Mouse (Mus musculus) embryonic stem cell, embryonic (primary cell): ENCODE results near the gene Adam15.

Experiments
- CTCF ChIA-PET, 4 experiments: fragments of 300-600 bp in 2 of 4; fragments of 350-600 bp in 2 of 4; sonication (Branson Sonifier 250); formaldehyde crosslinking; loops; one replicate each; lab custom pipeline; 2022; ENCODE audit warnings: inconsistent platforms in 2 of 4; lab: Charles Lee
- POLR2A ChIA-PET, 4 experiments: fragments of 300-600 bp in 2 of 4; fragments of 350-600 bp in 2 of 4; sonication (Branson Sonifier 250); formaldehyde crosslinking; loops; one replicate each; lab custom pipeline; 2022; ENCODE audit warnings: antibody characterized with exemption in 4 of 4, inconsistent platforms in 1 of 4; lab: Charles Lee

The Adam15 gene

GRCm38 (mm10) chr3:89379388-89380131, 29.8 kb upstream of the Adam15 start:
- ChIA-PET CTCF (interaction anchor here (0.5 to 6.4 kb wide), 14 partner anchors 12 to 409 kb away, joined by 3 to 148 read pairs (median 5); partner anchors contain the start of genes Pmvk (in 1 of the 4), Thbs3 (in 1 of the 4) and Zbtb7b (in 1 of the 4)), POLR2A (interaction anchor here in 3 of 4 experiments (0.7 to 13.6 kb wide), 24 partner anchors 9 to 153 kb away, joined by 3 to 189 read pairs (median 6); partner anchors contain the start of genes Cks1b (in 3 of the 3), Shc1 (in 3 of the 3), Adam15 (in 2 of the 3) and Zbtb7b (in 2 of the 3))

GRCm38 (mm10) chr3:89378394-89379067, 28.7 kb upstream of the Adam15 start:
- ChIA-PET CTCF (interaction anchor here (0.5 to 6.4 kb wide), 149 partner anchors 8 to 1433 kb away, joined by 3 to 148 read pairs (median 5); partner anchors contain the start of genes Adam15 (in 3 of the 4), Dcst1 (in 2 of the 4), Krtcap2 (in 2 of the 4) and Pmvk (in 2 of the 4)), POLR2A (interaction anchor here (0.6 to 13.6 kb wide), 57 partner anchors 8 to 1496 kb away, joined by 3 to 189 read pairs (median 4); partner anchors contain the start of genes Cks1b (in 3 of the 4), Shc1 (in 3 of the 4), Zbtb7b (in 3 of the 4) and Pbxip1 (in 2 of the 4))

GRCm38 (mm10) chr3:89377831-89378230, 28.0 kb upstream of the Adam15 start:
- POLR2A ChIA-PET: interaction anchor here (0.6 to 13.6 kb wide), 50 partner anchors 9 to 1496 kb away, joined by 3 to 189 read pairs (median 4); partner anchors contain the start of genes Cks1b (in 3 of the 4), Shc1 (in 3 of the 4), Zbtb7b (in 3 of the 4) and Pbxip1 (in 2 of the 4)

GRCm38 (mm10) chr3:89373581-89374231, 23.9 kb upstream of the Adam15 start:
- ChIA-PET CTCF (interaction anchor here (0.5 to 1.7 kb wide), 12 partner anchors 9 to 224 kb away, joined by 3 to 20 read pairs (median 4); no protein-coding TSS in a partner anchor), POLR2A (interaction anchor here (0.6 to 2.7 kb wide), 34 partner anchors 8 to 148 kb away, joined by 3 to 12 read pairs (median 4); partner anchors contain the start of genes Pbxip1 (in 3 of the 4), Dcst1 (in 2 of the 4), Adam15 (in 1 of the 4) and Flad1 (in 1 of the 4))

More at GRCm38 (mm10) chr3:89377831-89378230, 28.0 kb upstream of the Adam15 start:
- CTCF ChIA-PET: interaction anchor here (0.5 to 6.4 kb wide), 129 partner anchors 9 to 1432 kb away, joined by 3 to 148 read pairs (median 5); partner anchors contain the start of genes Adam15 (in 3 of the 4), Dcst1 (in 2 of the 4), Krtcap2 (in 2 of the 4) and Pmvk (in 2 of the 4)

- POLR2A ChIA-PET: interaction anchor here in 3 of 4 experiments (0.5 to 3.0 kb wide), 12 partner anchors 11 to 791 kb away, joined by 3 to 19 read pairs (median 4); partner anchors contain the start of genes Adam15 (in 2 of the 3), Efna3 (in 1 of the 3) and Pbxip1 (in 1 of the 3)
- CTCF ChIA-PET: interaction anchor here in 2 of 4 experiments (0.8 to 1.8 kb wide), 3 partner anchors 11 to 114 kb away, joined by 3 to 7 read pairs (median 3); no protein-coding TSS in a partner anchor
Observed at GRCm38 (mm10) chr3:89367338-89367737, 17.5 kb upstream of the Adam15 start.

- ChIA-PET CTCF (interaction anchor here (0.6 to 1.7 kb wide), 11 partner anchors 11 to 84 kb away, joined by 3 to 7 read pairs (median 3); partner anchors contain the start of gene Adam15 (in 2 of the 4)), POLR2A (interaction anchor here (0.6 to 3.0 kb wide), 26 partner anchors 8 to 544 kb away, joined by 3 to 19 read pairs (median 4); partner anchors contain the start of genes Adam15 (in 3 of the 4), Cks1b (in 1 of the 4), Hcn3 (in 1 of the 4) and Pbxip1 (in 1 of the 4))
Observed at GRCm38 (mm10) chr3:89365486-89366414, 16.0 kb upstream of the Adam15 start.

GRCm38 (mm10) chr3:89365153-89365485, 15.3 kb upstream of the Adam15 start, which contains the start of gene Dcst1:
Gene Dcst1, minus strand, starts transcription at chr3:89365253.
- CTCF ChIA-PET: interaction anchor here (1.0 to 1.7 kb wide), 8 partner anchors 10 to 85 kb away, joined by 3 to 7 read pairs (median 4); partner anchors contain the start of gene Adam15 (in 1 of the 4)
- POLR2A ChIA-PET: interaction anchor here in 3 of 4 experiments (0.7 to 3.0 kb wide), 19 partner anchors 9 to 544 kb away, joined by 3 to 19 read pairs (median 4); partner anchors contain the start of genes Adam15 (in 2 of the 3), Cks1b (in 1 of the 3), Hcn3 (in 1 of the 3) and Pbxip1 (in 1 of the 3)

DNA sequence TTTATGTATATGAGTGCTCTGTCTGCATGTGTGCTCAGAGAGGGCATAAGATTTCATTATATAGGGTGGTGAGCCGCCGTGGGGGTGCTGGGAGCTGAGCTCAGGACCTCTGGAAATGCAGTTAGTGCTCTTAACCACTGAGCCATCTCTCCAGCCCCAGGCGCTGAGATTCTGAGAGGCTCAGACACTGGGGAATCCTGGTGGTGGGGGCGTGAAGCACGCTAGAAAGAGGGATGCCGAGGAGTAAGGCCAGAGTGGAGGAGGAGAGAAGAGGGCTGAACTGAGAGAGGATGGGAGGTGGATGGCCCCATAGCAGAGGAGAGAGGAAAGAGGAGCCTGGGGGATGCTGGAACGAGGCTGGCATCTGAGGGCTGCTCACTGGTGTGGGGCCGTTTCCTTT, 14.8 kb upstream of the Adam15 start:
- ChIA-PET CTCF (interaction anchor here (0.9 to 1.7 kb wide), 8 partner anchors 10 to 56 kb away, joined by 3 to 7 read pairs (median 4); no protein-coding TSS in a partner anchor), POLR2A (interaction anchor here in 3 of 4 experiments (1.0 to 2.6 kb wide), 9 partner anchors 9 to 72 kb away, joined by 4 to 12 read pairs (median 5); partner anchors contain the start of genes Adam15 (in 2 of the 3), Cks1b (in 1 of the 3), Pbxip1 (in 1 of the 3) and Shc1 (in 1 of the 3))

DNA sequence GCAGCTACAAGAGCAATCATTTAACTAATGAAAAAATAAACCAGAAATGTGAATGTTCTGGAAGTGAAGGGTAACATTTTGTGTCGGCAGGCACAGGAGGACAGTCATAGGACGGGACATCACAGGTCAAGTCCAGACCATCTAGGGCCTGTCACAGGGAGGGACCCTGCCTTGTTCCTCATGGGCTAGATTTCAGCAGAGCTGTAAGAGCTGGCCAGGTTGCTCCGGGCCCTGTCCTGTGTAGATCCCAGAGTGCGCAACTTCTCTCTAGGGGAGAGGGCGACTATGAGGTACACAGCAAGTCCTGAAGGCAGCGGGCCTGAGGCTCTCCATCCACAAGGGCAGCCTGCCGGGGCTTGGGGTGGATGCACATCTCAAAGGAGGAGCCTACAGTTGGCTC, 11.9 kb upstream of the Adam15 start, which contains the start of gene Dcst2:
Gene Dcst2, plus strand, starts transcription at position 301 of the 400 bp plus-strand sequence.
- ChIA-PET POLR2A (interaction anchor here in 2 of 4 experiments (0.7 to 1.4 kb wide), 4 partner anchors 12 to 57 kb away, joined by 3 to 4 read pairs (median 4); partner anchors contain the start of genes Adam15 (in 1 of the 2), Cks1b (in 1 of the 2) and Shc1 (in 1 of the 2)), CTCF (interaction anchor here in 2 of 4 experiments (0.6 kb wide), 2 partner anchors 16 to 225 kb away, joined by 5 to 9 read pairs; no protein-coding TSS in a partner anchor)

- CTCF ChIA-PET: interaction anchor here in 2 of 4 experiments (0.5 to 1.4 kb wide), 7 partner anchors 10 to 193 kb away, joined by 3 to 5 read pairs (median 3); partner anchors contain the start of gene Adam15 (in 1 of the 2)
- POLR2A ChIA-PET: interaction anchor here in 3 of 4 experiments (0.7 to 1.6 kb wide), 7 partner anchors 10 to 61 kb away, joined by 3 to 6 read pairs (median 3); partner anchors contain the start of gene Adam15 (in 1 of the 3)
Observed at GRCm38 (mm10) chr3:89360237-89360636, 10.4 kb upstream of the Adam15 start.

GRCm38 (mm10) chr3:89359630-89360029, 9.8 kb upstream of the Adam15 start:
- POLR2A ChIA-PET: interaction anchor here in 3 of 4 experiments (0.7 to 1.6 kb wide), 9 partner anchors 9 to 474 kb away, joined by 3 to 6 read pairs (median 3); partner anchors contain the start of genes Adam15 (in 1 of the 3) and Zbtb7b (in 1 of the 3)
- CTCF ChIA-PET: interaction anchor here in 2 of 4 experiments (0.7 to 1.4 kb wide), 5 partner anchors 10 to 244 kb away, joined by 3 to 5 read pairs (median 4); partner anchors contain the start of gene Adam15 (in 1 of the 2)

DNA sequence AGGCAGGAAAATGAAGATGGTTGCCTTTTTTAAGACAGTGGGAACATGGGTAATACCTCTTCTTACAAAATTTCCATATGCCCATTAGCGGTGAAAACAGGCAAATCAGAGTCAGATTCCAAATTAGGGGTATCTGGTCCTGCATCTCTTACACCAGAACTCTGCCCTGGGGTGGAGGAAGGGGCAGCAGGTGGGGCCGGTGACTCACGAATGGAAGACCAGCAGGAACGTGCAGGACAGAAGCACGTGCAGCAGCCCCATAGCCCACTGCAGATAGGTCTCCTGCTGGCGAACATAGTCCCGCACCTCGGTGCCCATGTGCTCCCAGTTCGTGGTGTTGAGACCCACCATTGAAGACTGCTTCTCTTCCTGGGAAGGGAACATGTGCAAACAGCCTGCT, 6.2 kb upstream of the Adam15 start:
- CTCF ChIA-PET: interaction anchor here in 1 of 4 experiments (2.1 to 4.1 kb wide), 2 partner anchors 22 to 39 kb away, joined by 15 to 16 read pairs; no protein-coding TSS in a partner anchor
- POLR2A ChIA-PET: interaction anchor here in 3 of 4 experiments (0.6 to 2.0 kb wide), 7 partner anchors 10 to 338 kb away, joined by 3 to 5 read pairs (median 3); partner anchors contain the start of genes Efna3 (in 1 of the 3) and Efna4 (in 1 of the 3)

- ChIA-PET CTCF (interaction anchor here (0.6 to 4.1 kb wide), 35 partner anchors 8 to 165 kb away, joined by 3 to 16 read pairs (median 5); partner anchors contain the start of genes Efna4 (in 1 of the 4), Krtcap2 (in 1 of the 4), Pbxip1 (in 1 of the 4) and Trim46 (in 1 of the 4)), POLR2A (interaction anchor here in 3 of 4 experiments (0.6 to 2.0 kb wide), 5 partner anchors 10 to 33 kb away, joined by 3 to 5 read pairs (median 4); partner anchors contain the start of genes Efna3 (in 1 of the 3) and Efna4 (in 1 of the 3))
Observed at GRCm38 (mm10) chr3:89355512-89355902, 5.7 kb upstream of the Adam15 start.
